Mouse (Mus musculus) liver, postnatal 0 days (tissue): Measurements from ENCODE around the gene Gmfb. TPM values are rescaled to one million over a fixed set of nuclear protein-coding genes. Genes with fewer than 3 reads are reported as not detected.

Experiments used
- ATAC-seq: fragments of 200-750 bp; cut with Nextera tagmentation; 2 replicates; pipeline ENCODE4 v1.8.0; 2017; ENCODE audit warnings: mild to moderate bottlenecking, moderate library complexity
- DNase-seq: peaks from one replicate; pipeline ENCODE4 v3.0.0-alpha.2; 2016
- H3K27ac ChIP-seq: fragments of 300-500 bp; sonication (generic); 2 replicates; pipeline ENCODE4 v1.5.1; 2014; ENCODE audit warnings: antibody characterized with exemption, moderate library complexity, mild to moderate bottlenecking, low read depth
- H3K27me3 ChIP-seq: fragments of 300-500 bp; sonication (generic); 2 replicates; pipeline ENCODE4 v1.6.1; 2014; ENCODE audit warnings: low read length, control low read depth, mixed read lengths; ENCODE audit not compliant: insufficient read depth
- H3K36me3 ChIP-seq: fragments of 300-500 bp; sonication (generic); replicated peaks from 2 replicates; pipeline ENCODE4 v1.6.1; 2014; ENCODE audit warnings: mild to moderate bottlenecking, control low read depth, low read length, moderate library complexity, mixed read lengths; ENCODE audit not compliant: insufficient read depth
- H3K4me1 ChIP-seq: fragments of 300-500 bp; sonication (generic); 2 replicates; pipeline ENCODE4 v1.6.1; 2014; ENCODE audit warnings: antibody characterized with exemption, mild to moderate bottlenecking, control low read depth; ENCODE audit not compliant: insufficient read depth
- H3K4me2 ChIP-seq: fragments of 300-500 bp; sonication (generic); 2 replicates; pipeline ENCODE4 v1.6.1; 2014; ENCODE audit warnings: low read depth, mild to moderate bottlenecking, low read length, moderate library complexity, mixed read lengths
- H3K4me3 ChIP-seq: fragments of 300-500 bp; sonication (generic); 2 replicates; pipeline ENCODE4 v1.5.1; 2014; ENCODE audit warnings: low read depth, low read length
- H3K9ac ChIP-seq: fragments of 300-500 bp; sonication (generic); replicated peaks from 2 replicates; pipeline ENCODE4 v1.6.1; 2014; ENCODE audit warnings: mild to moderate bottlenecking, moderate library complexity
- H3K9me3 ChIP-seq: fragments of 300-500 bp; sonication (generic); 2 replicates; pipeline ENCODE4 v1.6.1; 2016; ENCODE audit warnings: mild to moderate bottlenecking, control low read depth, low read length, mixed read lengths
- CTCF ChIP-seq: sonication (generic); IDR thresholded peaks from 2 replicates; pipeline ENCODE4 v1.5.1; 2016; ENCODE audit warnings: antibody characterized with exemption, low read depth
- EP300 ChIP-seq: IDR thresholded peaks from 2 replicates; pipeline ENCODE4 v1.6.1; 2016; ENCODE audit warnings: antibody characterized with exemption, low read depth, mild to moderate bottlenecking
- WGBS: fragments of 180-500 bp; shearing (Covaris S2); extraction: QIAGEN DNeasy Blood & Tissue Kit; methylation state at CpG from one replicate; pipeline ENCODE4 v1.1.7; 2014; ENCODE audit not compliant: insufficient replicate concordance; 5-methylcytosine and 5-hydroxymethylcytosine counted together
- polyA plus RNA-seq: library from polyadenylated mRNA; unstranded; fragments of >200 nt; fragmentation: Nextera tagmentation; extraction: Ambion mirVana; gene quantifications from 2 replicates; pipeline ENCODE4 v1.2.1, GENCODE M21; 2015

Gmfb gene
- polyA plus RNA-seq, 1 experiment from 2014 or later, result 30.0 TPM

DNA sequence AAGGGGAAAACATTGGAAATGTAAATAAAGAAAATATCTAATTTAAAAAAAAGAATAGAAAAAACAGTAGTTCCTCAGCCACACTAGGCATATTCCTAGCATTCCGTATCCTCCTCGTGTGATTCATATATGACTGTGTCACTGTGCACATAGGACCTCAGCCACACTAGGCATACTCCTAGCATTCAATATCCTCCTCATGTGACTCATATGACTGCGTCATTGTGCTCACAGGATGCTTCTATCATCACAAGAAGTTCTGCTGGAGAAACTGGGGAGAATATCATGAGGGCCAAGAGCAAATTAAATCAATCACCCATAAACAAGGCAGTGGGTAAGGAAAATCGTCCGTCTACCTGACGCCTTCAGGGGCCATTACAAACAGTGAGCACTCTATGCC lies 31.3 kb downstream of the Gmfb start:
- WGBS, result 91% methylated on average over 6 of the region's 6 CpGs
- Histone ChIP-seq H3K4me1 (peaks cover 11% of the 10 kb centered on the region), H3K27ac (no peak overlapping the region), H3K9ac (no peak overlapping the region), H3K27me3 (no peaks in the 10 kb centered on the region), H3K36me3 (no peaks in the 10 kb centered on the region), H3K4me3 (no peak overlapping the region), H3K9me3 (no peaks in the 10 kb centered on the region), H3K4me2 (no peak overlapping the region)
- ATAC-seq, result no peak
- no peak for DNase-seq
- no peak for TF ChIP-seq CTCF
- TF ChIP-seq EP300, result no peak

DNA sequence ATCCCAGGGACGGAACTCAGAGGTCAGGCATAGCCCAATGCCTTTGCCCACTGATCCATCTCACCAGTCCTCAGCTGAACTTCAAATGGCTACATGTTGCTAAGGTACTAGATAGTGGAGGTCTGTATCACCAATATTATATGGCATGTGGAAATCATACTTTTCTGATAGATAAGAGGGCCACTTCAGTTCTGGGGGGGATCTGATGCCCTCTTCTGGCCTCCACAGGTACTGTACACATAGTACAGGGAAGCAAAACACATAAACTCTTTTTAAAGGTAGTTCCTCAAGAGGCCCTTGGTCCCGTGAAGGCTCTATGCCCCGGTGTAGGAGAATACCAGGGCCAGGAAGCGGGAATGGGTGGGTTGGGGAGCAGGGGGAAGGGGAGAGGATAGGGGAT lies 31.7 kb downstream of the Gmfb start:
- ATAC-seq (no peak), DNase-seq (peak; percentile 40)
- TF ChIP-seq CTCF (peak; percentile 66), EP300 (no peak)
- Histone ChIP-seq H3K27me3 (no peaks in the 10 kb centered on the region), H3K4me1 (peaks cover 11% of the 10 kb centered on the region), H3K9me3 (no peaks in the 10 kb centered on the region), H3K4me3 (no peak overlapping the region), H3K27ac (no peak overlapping the region), H3K36me3 (peaks cover under 1% of the 10 kb centered on the region; the same call in 1 of the 2 replicates), H3K9ac (no peak overlapping the region), H3K4me2 (no peak overlapping the region)
- WGBS, result 59% methylated on average over 4 of the region's 4 CpGs

DNA sequence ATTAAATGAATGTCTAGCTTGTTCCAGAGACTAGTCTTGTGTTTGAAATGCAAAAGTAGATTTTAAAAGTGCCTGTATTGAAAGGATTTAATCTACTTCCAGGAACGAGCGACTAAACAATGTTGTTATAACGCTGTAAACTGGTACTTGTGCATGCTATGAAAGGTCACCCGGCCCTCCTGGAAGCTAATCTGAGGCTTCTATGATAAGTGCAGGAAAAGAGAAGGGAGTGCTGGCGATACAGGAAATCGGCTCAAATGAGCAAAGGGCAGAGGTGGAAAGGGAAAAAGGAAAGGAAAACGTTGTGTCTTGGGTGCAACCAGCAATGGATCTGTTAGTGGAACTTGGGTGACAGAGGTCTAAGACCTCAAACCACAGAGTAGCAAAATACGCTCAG lies 33.5 kb downstream of the Gmfb start:
- 0 out of 2 replicates have a peak overlapping the region, but pooled peaks have one; percentile 35 for H3K27ac ChIP-seq
- H3K9me3 ChIP-seq, result no peaks in the 10 kb centered on the region
- DNase-seq (no peak), ATAC-seq (no peak)
- peak overlapping the region; percentile 80 for H3K4me2 ChIP-seq
- no peaks in the 10 kb centered on the region for H3K27me3 ChIP-seq
- H3K9ac ChIP-seq, result no peak overlapping the region
- no peak for TF ChIP-seq EP300
- TF ChIP-seq CTCF, result no peak
- peak overlapping the region; percentile 84 for H3K4me3 ChIP-seq
- H3K4me1 ChIP-seq, result peaks cover 11% of the 10 kb centered on the region
- WGBS, result 14% methylated on average over 8 of the region's 8 CpGs
- H3K36me3 ChIP-seq, result peaks cover 10% of the 10 kb centered on the region; the same call in 1 of the 2 replicates

DNA sequence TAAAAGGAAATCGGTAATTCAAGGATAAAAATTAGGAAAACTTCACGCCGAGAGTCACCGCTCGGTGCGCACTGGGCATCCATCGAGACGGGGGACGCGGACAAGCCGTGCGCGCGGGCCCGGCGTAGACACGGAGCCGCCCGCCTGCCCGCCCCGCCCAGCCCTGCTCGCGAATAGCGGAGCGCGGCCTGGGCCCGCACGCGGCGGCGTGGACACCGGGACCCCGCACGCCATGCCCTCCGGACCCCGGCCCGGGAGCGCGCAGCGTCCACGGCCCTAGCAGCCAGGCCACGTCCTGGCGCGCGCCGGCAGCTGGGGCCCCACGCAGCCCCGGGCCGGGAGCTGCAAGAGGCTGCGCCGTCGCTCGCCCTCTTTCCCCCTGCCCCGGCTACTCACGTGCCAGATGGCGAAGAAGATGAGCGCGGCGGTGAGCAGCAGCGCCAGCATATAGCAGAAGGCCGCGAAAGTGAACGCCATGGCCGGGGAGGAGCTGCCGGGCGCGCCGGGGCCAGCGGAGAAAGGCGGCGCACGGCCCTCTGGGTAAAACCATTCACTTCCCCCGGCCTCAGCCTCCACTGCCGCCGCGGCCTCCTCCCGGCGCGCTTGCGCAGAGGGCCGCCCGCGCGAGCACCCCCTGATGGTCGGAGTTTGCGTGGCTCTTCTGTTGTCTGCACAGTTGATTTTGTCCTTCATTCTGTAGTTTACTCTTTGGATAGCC lies 34.1 kb downstream of the Gmfb start, which contains the start of gene Cnih1:
Gene Cnih1, minus strand, starts transcription at position 625 of the 718 bp plus-strand sequence.
- H3K4me2 ChIP-seq, result peak within 1 kb of the TSS; percentile 80
- H3K36me3 ChIP-seq, result peaks cover 14% of the 10 kb centered on the region
- DNase-seq (peak; percentile 94), ATAC-seq (peak; percentile 98)
- no peaks in the 10 kb centered on the region for H3K9me3 ChIP-seq
- H3K27ac ChIP-seq, result peak within 1 kb of the TSS; percentile 94
- peak within 1 kb of the TSS; percentile 84 for H3K4me3 ChIP-seq
- TF ChIP-seq CTCF (peak; percentile 92), EP300 (no peak)
- no peaks in the 10 kb centered on the region for H3K27me3 ChIP-seq
- 2% methylated on average over 74 of the region's 86 CpGs for WGBS
- peak within 1 kb of the TSS; percentile 90 for H3K9ac ChIP-seq
- H3K4me1 ChIP-seq, result peaks cover 11% of the 10 kb centered on the region

DNA sequence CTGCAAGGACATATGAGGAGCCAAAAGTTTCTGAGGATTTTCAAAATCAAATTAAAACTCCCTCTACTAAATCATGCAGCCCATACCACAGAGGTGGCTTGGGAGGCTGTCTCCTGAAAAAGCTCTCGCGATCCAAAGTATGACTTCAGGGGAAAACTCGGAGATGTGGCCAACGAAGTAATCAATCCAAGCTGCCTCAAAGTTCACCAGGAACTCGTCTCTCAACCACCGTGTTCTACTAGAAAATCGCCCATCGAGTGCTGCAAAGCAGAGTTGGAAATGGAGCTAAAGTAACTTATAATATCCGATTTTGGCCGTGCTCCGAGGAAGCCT lies 34.6 kb downstream of the Gmfb start:
- Histone ChIP-seq H3K36me3 (peaks cover 14% of the 10 kb centered on the region), H3K9ac (peak overlapping the region; percentile 90), H3K27ac (peak overlapping the region; percentile 94), H3K9me3 (no peaks in the 10 kb centered on the region), H3K4me1 (peaks cover 11% of the 10 kb centered on the region), H3K4me2 (peak overlapping the region; percentile 80), H3K27me3 (no peaks in the 10 kb centered on the region), H3K4me3 (peak overlapping the region; percentile 84)
- no peak for TF ChIP-seq EP300
- TF ChIP-seq CTCF, result no peak
- DNase-seq, result no peak
- ATAC-seq, result no peak
- under 1% methylated on average over 11 of the region's 11 CpGs for WGBS

DNA sequence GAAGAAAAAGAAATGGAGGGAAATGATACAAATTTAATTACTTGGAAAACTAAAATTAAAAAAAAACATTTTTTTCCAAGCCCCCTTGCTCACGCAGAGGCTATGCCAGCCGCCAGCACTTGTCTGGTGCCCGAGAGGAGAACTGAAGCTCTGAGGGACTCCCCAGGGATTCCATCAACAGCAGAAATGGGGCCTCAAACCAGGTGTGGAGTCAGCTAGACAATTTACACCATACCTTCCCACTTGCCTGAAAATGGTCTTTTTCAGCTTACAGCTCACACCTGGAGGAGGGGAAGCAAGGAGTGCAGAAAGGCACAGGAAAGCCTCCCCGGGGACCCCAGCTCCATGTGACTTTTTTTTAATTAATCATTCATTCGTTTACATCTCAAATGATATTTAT lies 36.8 kb downstream of the Gmfb start:
- no peak overlapping the region; the same call in 1 of the 2 replicates for H3K9ac ChIP-seq
- no peak overlapping the region for H3K4me2 ChIP-seq
- 81% methylated on average over 5 of the region's 5 CpGs for WGBS
- no peak overlapping the region for H3K4me3 ChIP-seq
- peaks cover 11% of the 10 kb centered on the region for H3K4me1 ChIP-seq
- peaks cover 22% of the 10 kb centered on the region for H3K36me3 ChIP-seq
- H3K27ac ChIP-seq, result no peak overlapping the region
- TF ChIP-seq CTCF (no peak), EP300 (no peak)
- H3K27me3 ChIP-seq, result no peaks in the 10 kb centered on the region
- DNase-seq (no peak), ATAC-seq (no peak)
- no peaks in the 10 kb centered on the region for H3K9me3 ChIP-seq
